Mouse (Mus musculus) midbrain, embryonic 14.5 days (tissue): ENCODE measurements around the gene Ugt1a9. TPM values are rescaled to one million over a fixed set of nuclear protein-coding genes. Genes with fewer than 3 reads are reported as not detected.
"Not testable (repeated sequence)": the region's sequence is repeated elsewhere in the genome, so short reads cannot be mapped to it uniquely, and the experiment has no call there.

Experiments used
- ATAC-seq: fragments of 200-750 bp; cut with Nextera tagmentation; 2 replicates; pipeline ENCODE4 v1.8.0; 2017; ENCODE audit warnings: moderate number of reproducible peaks, moderate library complexity; ENCODE audit not compliant: low FRiP score, low TSS enrichment
- DNase-seq: peaks from one replicate; pipeline ENCODE4 v3.0.0-alpha.2; 2015
- H3K27ac ChIP-seq: fragments of 300-500 bp; sonication (generic); replicated peaks from 2 replicates; pipeline ENCODE4 v1.5.1; 2014; ENCODE audit warnings: mild to moderate bottlenecking, low read depth, low read length, moderate library complexity
- H3K27me3 ChIP-seq: fragments of 300-500 bp; sonication (generic); 2 replicates; pipeline ENCODE4 v1.6.1; 2014; ENCODE audit warnings: low read length, control low read depth, mixed read lengths; ENCODE audit not compliant: control insufficient read depth, insufficient read depth
- H3K36me3 ChIP-seq: fragments of 300-500 bp; sonication (generic); 2 replicates; pipeline ENCODE4 v1.6.1; 2014; ENCODE audit warnings: low read length, control low read depth; ENCODE audit not compliant: control insufficient read depth, insufficient read depth
- H3K4me1 ChIP-seq: fragments of 300-500 bp; sonication (generic); 2 replicates; pipeline ENCODE4 v1.6.1; 2014; ENCODE audit warnings: mild to moderate bottlenecking, antibody characterized with exemption, low read length, control low read depth; ENCODE audit not compliant: control insufficient read depth, insufficient read depth
- H3K4me2 ChIP-seq: fragments of 300-500 bp; sonication (generic); 2 replicates; pipeline ENCODE4 v1.6.1; 2014; ENCODE audit warnings: mild to moderate bottlenecking, low read length, moderate library complexity
- H3K4me3 ChIP-seq: fragments of 300-500 bp; sonication (generic); replicated peaks from 2 replicates; pipeline ENCODE4 v1.5.1; 2014; ENCODE audit warnings: low read depth, low read length
- H3K9ac ChIP-seq: fragments of 300-500 bp; sonication (generic); replicated peaks from 2 replicates; pipeline ENCODE4 v1.6.1; 2014; ENCODE audit warnings: mild to moderate bottlenecking, low read length, moderate library complexity
- H3K9me3 ChIP-seq: fragments of 300-500 bp; sonication (generic); 2 replicates; pipeline ENCODE4 v1.6.1; 2016; ENCODE audit warnings: low read length, control low read depth, mixed read lengths; ENCODE audit not compliant: control insufficient read depth
- WGBS: fragments of 180-500 bp; shearing (Covaris S2); extraction: QIAGEN DNeasy Blood & Tissue Kit; methylation state at CpG from one replicate; pipeline ENCODE4 v1.1.7; 2014; 5-methylcytosine and 5-hydroxymethylcytosine counted together
- polyA plus RNA-seq: library from polyadenylated mRNA; unstranded; fragments of >200 nt; fragmentation: Nextera tagmentation; extraction: Ambion mirVana; gene quantifications from 2 replicates; pipeline ENCODE4 v1.2.1, GENCODE M21; 2014

Ugt1a9 gene
- polyA plus RNA-seq, 1 experiment from 2014 or later: not detected

DNA sequence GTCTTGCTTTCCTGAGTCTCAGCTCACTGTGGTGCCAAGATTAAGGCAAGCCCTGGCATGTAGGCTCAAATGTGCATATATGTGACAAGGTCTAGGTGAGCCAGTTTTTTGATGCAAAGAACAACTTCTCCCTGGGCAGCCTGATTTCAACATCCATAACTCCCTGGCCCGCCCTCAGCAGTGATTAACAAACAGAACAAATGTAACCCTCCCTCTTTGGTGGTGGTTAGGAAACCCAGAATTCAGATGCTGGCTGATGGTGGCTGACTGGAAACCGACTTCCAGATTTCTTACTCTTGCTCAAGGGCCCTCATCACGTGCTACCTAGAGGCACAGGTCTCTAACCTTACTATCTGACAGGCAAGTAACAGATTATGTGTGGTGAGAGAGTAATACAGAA, 32.4 kb downstream of the Ugt1a9 start, which contains the start of gene Ugt1a6b:
Gene Ugt1a6b, plus strand, starts transcription at position 234 of the 400 bp plus-strand sequence.
- H3K4me2 ChIP-seq, H3K9me3 ChIP-seq, H3K4me3 ChIP-seq, H3K27me3 ChIP-seq, H3K9ac ChIP-seq, H3K4me1 ChIP-seq, DNase-seq, H3K27ac ChIP-seq, H3K36me3 ChIP-seq, ATAC-seq: not testable (repeated sequence)
- WGBS: 78% methylated on average over 3 of the region's 3 CpGs

DNA sequence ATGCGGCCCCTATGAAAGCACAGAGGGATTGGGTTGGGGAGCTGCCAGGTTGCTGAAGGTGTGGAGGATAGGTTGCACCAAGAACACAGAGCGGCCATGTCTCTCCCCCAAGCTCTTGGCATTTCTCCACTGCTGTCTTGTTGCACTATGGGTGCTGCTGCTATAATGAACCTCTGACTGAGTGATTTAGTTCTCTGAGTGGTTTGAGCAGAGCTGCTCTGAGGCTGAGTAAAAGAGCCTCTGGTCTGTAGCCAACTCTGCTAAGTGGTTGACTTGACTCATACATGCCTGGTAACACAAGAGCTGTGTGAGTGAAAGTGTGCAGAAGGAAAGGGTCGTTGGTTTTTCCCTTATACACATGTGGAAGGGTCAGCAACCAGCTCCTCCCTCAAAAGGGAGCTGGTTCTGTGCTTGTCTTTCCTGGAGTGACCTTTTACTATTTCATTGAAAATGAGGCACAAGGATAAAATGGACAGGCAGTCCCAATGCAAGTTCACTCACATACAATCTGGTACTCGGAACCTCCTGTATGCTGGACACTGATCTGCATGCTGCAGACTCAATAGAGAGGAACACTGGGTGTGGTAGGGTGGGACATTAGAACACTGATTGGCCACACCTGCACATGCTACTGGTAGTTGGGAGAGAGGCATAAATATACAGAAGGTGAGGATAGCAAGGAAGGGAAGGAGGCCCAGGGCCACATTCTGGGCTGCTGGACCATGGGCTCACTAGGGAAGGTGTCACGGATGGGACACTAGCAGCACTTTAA, 33.3 kb downstream of the Ugt1a9 start:
- ATAC-seq, H3K4me3 ChIP-seq, H3K9ac ChIP-seq, H3K36me3 ChIP-seq, H3K27me3 ChIP-seq, H3K9me3 ChIP-seq, DNase-seq, H3K4me1 ChIP-seq, H3K27ac ChIP-seq, H3K4me2 ChIP-seq: not testable (repeated sequence)
- WGBS: 92% methylated on average over 4 of the region's 5 CpGs

DNA sequence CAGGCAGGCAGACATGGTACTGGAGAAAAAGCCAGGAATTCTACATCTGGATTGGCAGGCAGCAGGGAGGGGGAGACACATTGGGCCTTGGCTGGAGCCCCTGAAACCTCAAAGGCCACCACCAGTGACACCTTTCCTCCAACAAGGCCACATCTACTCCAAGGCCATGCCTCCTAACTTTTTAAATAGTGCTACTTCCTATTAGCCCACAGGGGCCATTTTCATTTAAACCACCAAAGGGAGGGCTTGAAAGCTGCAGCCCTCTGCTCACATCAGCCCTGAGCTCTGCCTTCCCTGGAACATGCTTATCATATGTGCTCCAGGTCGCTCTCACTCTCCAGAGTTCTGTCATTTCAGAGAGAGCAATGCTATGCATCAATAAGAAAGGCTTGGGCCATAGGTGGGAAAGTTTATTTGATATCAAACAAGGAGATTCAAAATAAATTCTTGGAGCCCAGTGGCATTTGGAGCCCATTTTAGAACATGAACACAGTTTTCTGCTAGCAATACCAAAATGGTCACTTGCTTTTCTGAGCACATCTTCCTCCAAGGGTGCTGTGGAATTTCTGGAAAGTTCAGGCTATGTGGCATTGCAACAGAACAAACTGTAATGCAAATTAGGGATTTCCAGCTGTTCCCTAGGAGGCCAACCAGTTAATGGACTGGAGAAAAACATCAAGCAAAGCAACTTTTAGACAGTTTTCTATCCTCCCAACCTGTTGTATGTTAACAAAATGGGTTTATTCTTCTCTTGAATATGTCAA, 34.2 kb downstream of the Ugt1a9 start:
- ATAC-seq: no peak

DNA sequence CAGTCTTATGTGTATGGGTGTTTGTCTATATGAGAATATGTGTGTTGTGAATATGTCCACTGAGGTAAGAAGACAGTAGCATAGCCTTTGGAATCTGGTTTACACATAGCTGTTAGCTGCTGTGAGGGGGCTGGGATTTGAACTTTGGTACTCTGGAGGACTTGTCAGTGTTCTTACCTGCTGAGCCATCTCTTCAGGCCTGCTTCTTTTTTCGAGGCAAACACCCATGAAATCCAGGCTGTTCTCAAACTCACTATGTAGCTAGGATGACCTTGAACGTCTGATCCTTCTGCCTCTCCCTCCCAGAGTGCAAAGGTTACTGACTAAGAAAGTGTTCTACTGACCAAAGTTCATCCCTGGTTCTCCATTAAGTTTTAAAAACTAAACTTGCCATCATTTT, 35.1 kb downstream of the Ugt1a9 start:
- H3K4me1 ChIP-seq: no peaks in the 10 kb centered on the region
- no peak for ATAC-seq
- no peak overlapping the region for H3K27ac ChIP-seq
- no peak overlapping the region for H3K4me3 ChIP-seq
- H3K4me2 ChIP-seq: no peak overlapping the region
- H3K9ac ChIP-seq: no peak overlapping the region
- WGBS: 60% methylated on average over 2 of the region's 2 CpGs
- H3K9me3 ChIP-seq: no peaks in the 10 kb centered on the region
- DNase-seq: no peak
- no peaks in the 10 kb centered on the region for H3K27me3 ChIP-seq
- no peaks in the 10 kb centered on the region for H3K36me3 ChIP-seq

More for the DNA sequence above, 34.2 kb downstream of the Ugt1a9 start:
- Histone ChIP-seq H3K4me1 (no peaks in the 10 kb centered on the region), H3K36me3 (no peaks in the 10 kb centered on the region), H3K9ac (no peak overlapping the region), H3K4me3 (no peak overlapping the region), H3K27ac (no peak overlapping the region), H3K9me3 (no peaks in the 10 kb centered on the region), H3K27me3 (no peaks in the 10 kb centered on the region), H3K4me2 (no peak overlapping the region)
- 95% methylated on average over 1 of the region's 1 CpGs for WGBS
- no peak for DNase-seq

DNA sequence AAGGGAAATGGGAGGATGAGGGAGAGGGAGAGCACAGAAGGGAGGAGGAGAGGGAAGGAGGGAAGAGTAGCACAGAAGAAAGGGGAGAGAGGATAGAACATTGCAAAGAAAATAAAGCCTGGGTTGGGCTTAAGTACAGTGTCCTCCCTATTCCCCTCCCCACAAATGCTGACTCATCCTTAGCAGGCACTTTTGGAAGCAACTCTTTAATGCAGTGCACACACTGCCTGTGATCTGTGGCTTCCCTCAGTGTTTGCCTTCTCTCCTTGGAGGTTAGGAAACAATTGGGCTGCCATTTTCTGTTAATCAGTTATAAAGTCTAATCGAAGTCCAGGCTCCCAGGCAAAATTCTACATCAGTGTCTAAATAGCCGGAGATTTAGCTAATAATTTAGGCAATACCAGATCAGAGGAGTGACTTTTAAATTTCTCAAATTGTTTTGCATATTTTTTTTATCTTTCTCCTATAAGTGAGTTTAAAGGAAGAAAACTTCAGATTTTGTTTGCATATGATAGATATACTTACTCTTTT, 38.5 kb downstream of the Ugt1a9 start:
- not testable (repeated sequence) for H3K27me3 ChIP-seq, H3K9me3 ChIP-seq, H3K4me1 ChIP-seq, H3K4me2 ChIP-seq, H3K36me3 ChIP-seq, DNase-seq, ATAC-seq, H3K27ac ChIP-seq, H3K4me3 ChIP-seq, H3K9ac ChIP-seq
- 86% methylated on average over 2 of the region's 2 CpGs for WGBS

DNA sequence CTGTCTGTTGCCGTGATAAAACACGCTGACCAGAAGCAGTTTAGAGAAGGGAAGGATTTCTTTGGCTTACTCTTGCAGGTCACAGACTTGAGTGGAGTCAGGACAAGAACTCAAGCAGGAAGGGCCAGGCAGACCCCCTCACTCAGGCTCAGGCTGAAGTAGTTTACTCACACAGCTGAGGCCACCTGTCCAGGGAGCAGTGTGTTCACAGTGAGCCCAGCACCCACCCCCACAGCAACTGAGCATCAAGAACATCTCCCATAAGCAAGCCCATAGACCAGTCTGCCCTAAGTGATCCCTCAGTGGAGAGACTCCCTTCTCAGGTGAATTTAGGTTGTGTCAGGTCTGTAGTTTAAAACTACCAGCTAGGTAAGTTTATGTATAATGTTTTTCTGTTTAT, 39.0 kb downstream of the Ugt1a9 start:
- H3K4me2 ChIP-seq, H3K9ac ChIP-seq: not testable (repeated sequence)
- 90% methylated on average over 2 of the region's 2 CpGs for WGBS

DNA sequence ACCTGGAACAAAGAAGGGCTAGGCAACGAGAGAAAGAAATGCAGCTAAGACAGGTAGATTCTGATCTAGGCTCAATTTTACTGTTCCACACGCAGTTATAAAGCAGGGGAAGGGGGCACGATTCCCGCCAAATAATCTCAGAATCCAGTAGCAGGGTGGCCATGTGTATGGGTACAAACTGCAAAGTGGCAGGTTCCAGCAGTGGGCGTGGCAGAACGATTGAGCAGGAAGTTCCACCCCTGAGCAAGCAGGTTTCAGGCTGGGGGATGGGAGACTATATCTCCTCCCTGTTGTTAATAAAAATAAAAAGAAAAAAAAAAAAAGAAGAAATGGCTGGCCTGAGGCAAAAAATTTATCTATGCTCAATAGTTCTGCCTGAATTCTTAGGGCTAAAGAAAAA, 42.2 kb downstream of the Ugt1a9 start:
- not testable (repeated sequence) for H3K9ac ChIP-seq, H3K27me3 ChIP-seq, DNase-seq, H3K9me3 ChIP-seq, H3K4me2 ChIP-seq, H3K4me1 ChIP-seq, H3K36me3 ChIP-seq, H3K4me3 ChIP-seq, ATAC-seq, H3K27ac ChIP-seq
- 97% methylated on average over 6 of the region's 6 CpGs for WGBS

More for the DNA sequence above, 39.0 kb downstream of the Ugt1a9 start:
- not testable (repeated sequence) for ATAC-seq, DNase-seq, H3K4me3 ChIP-seq, H3K27ac ChIP-seq, H3K27me3 ChIP-seq, H3K4me1 ChIP-seq, H3K36me3 ChIP-seq, H3K9me3 ChIP-seq

DNA sequence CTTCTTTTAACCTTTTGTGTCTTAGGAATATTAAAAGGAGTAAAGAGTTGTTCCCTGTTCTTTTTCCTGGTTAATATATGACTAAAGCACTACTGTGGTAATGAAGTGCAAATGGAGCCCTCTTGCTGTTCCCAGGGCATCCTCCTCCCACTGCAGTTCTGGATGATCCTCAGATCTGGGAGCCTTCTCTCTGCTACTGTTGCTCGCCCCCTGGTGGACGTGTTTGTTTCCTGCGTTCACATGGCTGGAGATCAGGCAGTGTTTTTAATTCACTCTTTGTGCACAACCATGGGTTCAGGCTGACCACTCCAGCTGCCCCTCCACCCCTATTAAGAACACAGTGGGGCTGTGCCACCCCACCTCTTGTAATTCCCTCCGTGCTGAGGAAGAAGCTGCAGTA, 50.0 kb downstream of the Ugt1a9 start:
- DNase-seq, H3K4me2 ChIP-seq, H3K4me3 ChIP-seq, H3K27ac ChIP-seq, H3K27me3 ChIP-seq, H3K9me3 ChIP-seq, H3K36me3 ChIP-seq, H3K4me1 ChIP-seq, H3K9ac ChIP-seq, ATAC-seq: not testable (repeated sequence)
- WGBS: 10% methylated on average over 4 of the region's 4 CpGs
